Mouse (Mus musculus): ENCODE data around the gene Atxn1. TPM values are rescaled to one million over a fixed set of nuclear protein-coding genes. Genes with fewer than 3 reads are reported as not detected.

Atxn1 gene
- total and polyA plus RNA-seq, 3 experiments = 8.0 to 13.1 (median 9.7) TPM

- no peak for TF ChIP-seq MAFK (IDR thresholded peaks at IDR 0.05; ENCODE audit: insufficient replicate concordance, low read length)
- TF ChIP-seq USF2 (conservative IDR thresholded peaks at IDR 0.05; ENCODE audit: low read depth, low read length) = no peak
- TF ChIP-seq E2F4 (IDR thresholded peaks at IDR 0.05; ENCODE audit: insufficient replicate concordance, low read depth, low read length) = no peak
- no peak for TF ChIP-seq MAZ (IDR thresholded peaks at IDR 0.05; ENCODE audit: low read depth, low read length)
- TF ChIP-seq UBTF (IDR thresholded peaks at IDR 0.05; ENCODE audit: low read depth, low read length) = no peak
- TF ChIP-seq TBP (conservative IDR thresholded peaks at IDR 0.05; ENCODE audit: low read depth, low read length) = no peak
- no peak for TF ChIP-seq ZC3H11A (IDR thresholded peaks at IDR 0.05; ENCODE audit: low read depth, low read length)
- no peak for TF ChIP-seq SMC3 (IDR thresholded peaks at IDR 0.05; ENCODE audit: low read depth, low read length)
- no peak for DNase-seq (ENCODE audit: extremely low read depth)
- no peaks in the 10 kb centered on the region for H3K9me3 ChIP-seq (replicated peaks; ENCODE audit: low read length)
- H3K4me1 ChIP-seq (ENCODE audit: control insufficient read depth in 1 of 2, insufficient read depth in 2 of 2) = peaks cover 30 to 82% of the 10 kb centered on the region in 2 experiments
- H3K27ac ChIP-seq (ENCODE audit: insufficient read depth, low read depth) = no peak overlapping the region
- in situ Hi-C loops (cut with MboI; ENCODE audit: low pct_ligation_motif_present, low pct_unique_long_range_greater_than_20kb, low sequenced_read_pairs) (no loop called here), dilution Hi-C loops (cut with MboI; ENCODE audit: extremely low pct_ligation_motif_present, extremely low pct_unique_long_range_greater_than_20kb, low sequenced_read_pairs) (no loop called here)
- no peak overlapping the region for H3K4me2 ChIP-seq (ENCODE audit: insufficient read depth, low read depth, poor library complexity, severe bottlenecking)
- peaks cover 6 to 61% of the 10 kb centered on the region in 2 experiments for H3K36me3 ChIP-seq (replicated peaks in 1 of 2; ENCODE audit: control insufficient read depth in 1 of 2, insufficient read depth in 1 of 2, low read length in 1 of 2)
- peaks cover 51% of the 10 kb centered on the region for H3K79me2 ChIP-seq (replicated peaks; ENCODE audit: control insufficient read depth, extremely low read depth, insufficient read depth, poor library complexity, severe bottlenecking)
- H3K4me3 ChIP-seq (replicated peaks in 1 of 3; ENCODE audit: low read depth in 2 of 3, low read length in 2 of 3, poor library complexity in 1 of 3) = no peak overlapping the region
- no peak overlapping the region for H3K9ac ChIP-seq (ENCODE audit: insufficient read depth, low read depth)
- no peaks in the 10 kb centered on the region for H3K27me3 ChIP-seq (replicated peaks)
These were observed 45.7 kb downstream of the Atxn1 start for GRCm38 (mm10) chr13:45918956-45919711.

GRCm38 (mm10) chr13:45918006-45918380 lies 46.8 kb downstream of the Atxn1 start:
- Histone ChIP-seq H3K27me3 (replicated peaks) (no peaks in the 10 kb centered on the region), H3K79me2 (replicated peaks; ENCODE audit: control insufficient read depth, extremely low read depth, insufficient read depth, poor library complexity, severe bottlenecking) (peaks cover 48% of the 10 kb centered on the region), H3K4me3 (replicated peaks in 1 of 3; ENCODE audit: low read depth in 2 of 3, low read length in 2 of 3, poor library complexity in 1 of 3) (no peak overlapping the region), H3K9me3 (replicated peaks; ENCODE audit: low read length) (no peaks in the 10 kb centered on the region), H3K27ac (ENCODE audit: insufficient read depth, low read depth) (no peak overlapping the region), H3K9ac (ENCODE audit: insufficient read depth, low read depth) (no peak overlapping the region), H3K4me2 (ENCODE audit: insufficient read depth, low read depth, poor library complexity, severe bottlenecking) (no peak overlapping the region), H3K36me3 (replicated peaks in 1 of 2; ENCODE audit: control insufficient read depth in 1 of 2, insufficient read depth in 1 of 2, low read length in 1 of 2) (peaks cover 2 to 60% of the 10 kb centered on the region in 2 experiments), H3K4me1 (ENCODE audit: control insufficient read depth in 1 of 2, insufficient read depth in 2 of 2) (peaks cover 31 to 82% of the 10 kb centered on the region in 2 experiments)
- dilution Hi-C loops (cut with MboI; ENCODE audit: extremely low pct_ligation_motif_present, extremely low pct_unique_long_range_greater_than_20kb, low sequenced_read_pairs) (no loop called here), in situ Hi-C loops (cut with MboI; ENCODE audit: low pct_ligation_motif_present, low pct_unique_long_range_greater_than_20kb, low sequenced_read_pairs) (no loop called here)
- no peak for DNase-seq (ENCODE audit: extremely low read depth)
- no peak for TF ChIP-seq MXI1 (IDR thresholded peaks at IDR 0.05; ENCODE audit: low read depth, low read length)
- no peak for TF ChIP-seq MAZ (IDR thresholded peaks at IDR 0.05; ENCODE audit: low read depth, low read length)
- no peak for TF ChIP-seq POLR2A (IDR thresholded peaks at IDR 0.05; ENCODE audit: low read depth, low read length)
- TF ChIP-seq E2F4 (IDR thresholded peaks at IDR 0.05; ENCODE audit: insufficient replicate concordance, low read depth, low read length) = no peak
- TF ChIP-seq MYC (IDR thresholded peaks at IDR 0.05; ENCODE audit: low read depth, low read length) = no peak
- TF ChIP-seq ZMIZ1 (IDR thresholded peaks at IDR 0.05; ENCODE audit: low read depth, low read length) = no peak
- TF ChIP-seq POLR2AphosphoS2 (IDR thresholded peaks at IDR 0.05; ENCODE audit: low read depth, low read length) = no peak
- no peak for TF ChIP-seq IRF4 (IDR thresholded peaks at IDR 0.05; ENCODE audit: low read depth, low read length)
- TF ChIP-seq MAFK (IDR thresholded peaks at IDR 0.05; ENCODE audit: insufficient replicate concordance, low read length) = no peak
- TF ChIP-seq KAT2A (IDR thresholded peaks at IDR 0.05; ENCODE audit: insufficient replicate concordance, low read length) = no peak
